ENCODE assay signal across 9 mouse cellular contexts in genomic region chr12:84030659-84031332, GRCm38 (mm10). TPM values are rescaled to one million over a fixed set of nuclear protein-coding genes. Genes with fewer than 3 reads are reported as not detected.
DNase-seq lines count a peak whose midpoint lies in the region; ATAC-seq and TF ChIP-seq lines count a peak whose summit lies in the region.
"Had no signal": no experiment of that assay in that cellular context is flagged by ENCODE, and none has a peak within 500 bp of the region (broad histone marks: within the 10 kb centered on the region; RNA-seq: fewer than 3 reads in every experiment).

No protein-coding gene starts in this region.

- no peak overlapping the region for H3K27ac ChIP-seq in cerebellum, adult 2 months (ENCODE audit: insufficient read depth, low read length)
- no peak overlapping the region for H3K27ac ChIP-seq in hindbrain, embryonic 13.5 days

- H3K4me1 ChIP-seq in cerebellum, adult 2 months (ENCODE audit: control insufficient read depth, insufficient read depth, low read length) = no peaks in the 10 kb centered on the region
- H3K4me1 ChIP-seq in hindbrain, embryonic 13.5 days (replicated peaks) = no peaks in the 10 kb centered on the region

- WGBS in cerebellum, adult 2 months = 51% methylated on average over 4 of the region's 4 CpGs
- 73% methylated on average over 4 of the region's 4 CpGs for whole genome bisulfite sequencing in hindbrain, embryonic 13.5 days

- H3K27me3 ChIP-seq in cerebellum, adult 2 months (ENCODE audit: control insufficient read depth, insufficient read depth, low read length) = no peaks in the 10 kb centered on the region
- H3K27me3 ChIP-seq in hindbrain, embryonic 13.5 days = no peaks in the 10 kb centered on the region

- H3K36me3 ChIP-seq in hindbrain, embryonic 13.5 days = no peaks in the 10 kb centered on the region

- H3K4me3 ChIP-seq in cerebellum, adult 2 months (replicated peaks; ENCODE audit: insufficient read depth, low read depth, low read length) = no peak overlapping the region
- no peak overlapping the region for H3K4me3 ChIP-seq in hindbrain, embryonic 13.5 days

- no peak overlapping the region for H3K9ac ChIP-seq in hindbrain, embryonic 13.5 days

- no peak overlapping the region for H3K4me2 ChIP-seq in hindbrain, embryonic 13.5 days

- peak; percentile 95 for ATAC-seq in frontal cortex, adult (ENCODE audit: low TSS enrichment)
- ATAC-seq in hindbrain, embryonic 13.5 days (ENCODE audit: low FRiP score) = 0 out of 2 replicates have a peak, but pooled peaks have one; percentile 43

- TF ChIP-seq POLR2A in cerebellum, adult 2 months (IDR thresholded peaks at IDR 0.05; ENCODE audit: borderline replicate concordance, insufficient read depth, low read length) = no peak

- peak; percentile 76 for DNase-seq in MN1 (ENCODE audit: low spot score)
- DNase-seq in cerebellum, adult 2 months = peak; percentile 75 to 79
- peak; percentile 77 to 81 for DNase-seq in layer of hippocampus, postnatal 10 days (ENCODE audit: low spot score in 2 of 2)
- peak; percentile 92 for DNase-seq in lung, postnatal 36 days
- DNase-seq in retina, postnatal 7 days (ENCODE audit: low read depth, low spot score) = peak; percentile 53
- peak; percentile 48 to 64 for DNase-seq in thymus, postnatal 36 days

- peak; percentile 91 for TF ChIP-seq CTCF in cerebellum, adult 2 months (IDR thresholded peaks at IDR 0.05; ENCODE audit: borderline replicate concordance, insufficient read depth, low read depth, low read length)

- no peaks in the 10 kb centered on the region for H3K9me3 ChIP-seq in hindbrain, embryonic 13.5 days

RNA-seq across cellular contexts. Expression of gene Acot4, which starts 7.4 kb away (rescaled TPM):
- 0.24 and 0.43 TPM in 2 replicates for polyA plus RNA-seq in cerebellum, adult 2 months (2012; rRNA removed)
- 0.09 and 0.13 TPM in 2 replicates for polyA plus RNA-seq in hindbrain, embryonic 13.5 days (2015; fragmentation: Nextera tagmentation; extraction: Ambion mirVana)
- 1 to 10 TPM; 2.0 to 2.3 TPM for total RNA-seq in layer of hippocampus, postnatal 10 days (2021)

RNA-seq across cellular contexts. Expression of gene Gm49366, which starts 7.9 kb away (rescaled TPM):
- polyA plus RNA-seq in cerebellum, adult 2 months (2012; rRNA removed) = not detected in 2 replicates
- polyA plus RNA-seq in hindbrain, embryonic 13.5 days (2015; fragmentation: Nextera tagmentation; extraction: Ambion mirVana) = not detected in 2 replicates
- 1 to 10 TPM in 1 of 2 experiments, not detected in 1; 3.4 TPM for total RNA-seq in layer of hippocampus, postnatal 10 days (2021)
- polyA plus RNA-seq: gonadal fat pad, adult 2 months had no signal

RNA-seq across cellular contexts. Expression of gene Acot3, which starts 21.1 kb away (rescaled TPM):
- polyA plus RNA-seq in cerebellum, adult 2 months (2012; rRNA removed) = 0.61 and 0.62 TPM in 2 replicates
- 0.89 and 0.96 TPM in 2 replicates for polyA plus RNA-seq in hindbrain, embryonic 13.5 days (2015; fragmentation: Nextera tagmentation; extraction: Ambion mirVana)
- total RNA-seq in layer of hippocampus, postnatal 10 days (2021) = 1 to 10 TPM; 1.2 to 1.4 TPM
- polyA plus RNA-seq: gonadal fat pad, adult 2 months had no signal

RNA-seq across cellular contexts. Expression of gene Acot1, which starts 21.5 kb away (rescaled TPM):
- polyA plus RNA-seq in cerebellum, adult 2 months (2012; rRNA removed) = 18.2 and 19.3 TPM in 2 replicates
- polyA plus RNA-seq in hindbrain, embryonic 13.5 days (2015; fragmentation: Nextera tagmentation; extraction: Ambion mirVana) = 77.9 and 83.6 TPM in 2 replicates
- total RNA-seq in layer of hippocampus, postnatal 10 days (2021) = 10 to 100 TPM; 29.1 to 33.3 TPM

RNA-seq across cellular contexts. Expression of gene Acot5, which starts 38.3 kb away (rescaled TPM):
- polyA plus RNA-seq in cerebellum, adult 2 months (2012; rRNA removed) = 1.1 and 1.3 TPM in 2 replicates
- polyA plus RNA-seq in hindbrain, embryonic 13.5 days (2015; fragmentation: Nextera tagmentation; extraction: Ambion mirVana) = not detected in 2 replicates
- total RNA-seq in layer of hippocampus, postnatal 10 days (2021) = 1 to 10 TPM; 4.0 to 4.7 TPM
